Mouse (Mus musculus) heart, adult 2 months (tissue): Measurements from ENCODE around the gene Gm6904. TPM values are rescaled to one million over a fixed set of nuclear protein-coding genes. Genes with fewer than 3 reads are reported as not detected.

ENCODE experiments used
- DNase-seq, 2 experiments: peaks; one replicate each; pipeline ENCODE4 v3.0.0; 2021
- H3K27ac ChIP-seq: fragments of 200-600 bp; 2 replicates; pipeline ENCODE4 v1.8.1; 2022
- H3K27me3 ChIP-seq: fragments of 200-500 bp; 2 replicates; pipeline ENCODE4 v1.6.1; 2012; ENCODE audit warnings: mild to moderate bottlenecking, low read length, inconsistent platforms, mixed read lengths; ENCODE audit not compliant: control insufficient read depth, insufficient read depth
- H3K36me3 ChIP-seq: fragments of 200-500 bp; 2 replicates; pipeline ENCODE4 v1.6.1; 2012; ENCODE audit warnings: low read length, inconsistent platforms; ENCODE audit not compliant: control insufficient read depth, insufficient read depth
- H3K4me1 ChIP-seq: fragments of 200-500 bp; 2 replicates; pipeline ENCODE4 v1.6.1; 2011; ENCODE audit warnings: low read length; ENCODE audit not compliant: control insufficient read depth, insufficient read depth
- H3K4me3 ChIP-seq: fragments of 200-600 bp; 2 replicates; pipeline ENCODE4 v1.8.1; 2022
- H3K79me2 ChIP-seq: fragments of 200-500 bp; replicated peaks from 2 replicates; pipeline ENCODE4 v1.6.1; 2012; ENCODE audit warnings: mild to moderate bottlenecking, inconsistent platforms, low read length, moderate library complexity, mixed read lengths; ENCODE audit not compliant: control insufficient read depth, insufficient read depth
- H3K9ac ChIP-seq: fragments of 200-500 bp; 2 replicates; pipeline ENCODE4 v1.6.1; 2012; ENCODE audit warnings: low read depth, mild to moderate bottlenecking, control low read depth, inconsistent platforms, low read length, mixed read lengths
- CTCF ChIP-seq: fragments of 200-600 bp; IDR thresholded peaks from 2 replicates; pipeline ENCODE4 v1.8.1; 2022; ENCODE audit warnings: antibody characterized with exemption, mild to moderate bottlenecking, moderate library complexity
- EP300 ChIP-seq: fragments of 200-500 bp; IDR thresholded peaks from 2 replicates; pipeline ENCODE4 v1.6.1; 2011; ENCODE audit warnings: low read depth, low read length, control low read depth; ENCODE audit not compliant: insufficient read depth
- POLR2A ChIP-seq: fragments of 200-500 bp; IDR thresholded peaks from 2 replicates; pipeline ENCODE4 v1.6.1; 2011; ENCODE audit warnings: mild to moderate bottlenecking, low read depth, low read length, control low read depth; ENCODE audit not compliant: insufficient read depth
- WGBS: fragments of 180-500 bp; shearing (Covaris S2); methylation state at CpG from one replicate; pipeline ENCODE4 v1.1.7; 2018; 5-methylcytosine and 5-hydroxymethylcytosine counted together
- intact Hi-C: fragments of 180-260 bp; cut with DNase I; formaldehyde crosslinking; loops from one replicate; pipeline ENCODE4 v1.15.1; 2025
- polyA plus RNA-seq: library from polyadenylated mRNA; depleted of rRNA; stranded (reverse); fragments of >200 nt; gene quantifications from 2 replicates; pipeline ENCODE4 v1.2.3, GENCODE M21; 2012; rRNA removed
- total RNA-seq, 2 experiments: library from RNA; stranded (reverse); gene quantifications; 2 replicates each; pipeline ENCODE4 v1.2.3; 2021

Gene Gm6904
- total and polyA plus RNA-seq, 3 experiments = not detected

DNA sequence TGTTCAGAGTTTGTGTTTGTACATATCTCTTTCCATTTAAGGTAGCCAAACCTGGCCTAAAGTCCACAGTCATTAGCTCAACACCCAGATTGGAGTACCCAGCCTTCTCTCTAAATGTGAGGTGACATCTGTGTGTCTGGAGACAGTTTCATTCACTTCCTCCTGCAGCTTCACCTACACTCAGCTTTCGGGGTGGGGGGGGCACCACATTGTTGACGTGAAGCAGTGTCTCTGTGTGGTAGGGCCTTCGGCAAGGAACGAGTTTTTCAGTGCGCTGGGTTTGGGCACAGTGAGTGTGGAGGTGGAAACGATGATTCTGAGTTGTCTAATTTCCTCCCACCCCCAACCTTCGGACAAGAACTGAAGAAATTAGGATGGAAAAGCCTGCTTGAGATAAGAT lies 51.0 kb downstream of the Gm6904 start:
- Histone ChIP-seq H3K27ac (no peak overlapping the region), H3K79me2 (0 out of 2 replicates have a peak, but pooled peaks cover 2% of the 10 kb centered on the region), H3K9ac (no peak overlapping the region), H3K27me3 (no peaks in the 10 kb centered on the region), H3K4me1 (no peaks in the 10 kb centered on the region), H3K36me3 (no peaks in the 10 kb centered on the region; the same call in 1 of the 2 replicates), H3K4me3 (no peak overlapping the region)
- WGBS = 85% methylated on average over 7 of the region's 7 CpGs
- TF ChIP-seq POLR2A (no peak), CTCF (no peak)
- DNase-seq = no peak
- intact Hi-C loops = loop anchor here (10.0 kb wide), 1 partner anchor 226 kb away; no protein-coding TSS in a partner anchor

DNA sequence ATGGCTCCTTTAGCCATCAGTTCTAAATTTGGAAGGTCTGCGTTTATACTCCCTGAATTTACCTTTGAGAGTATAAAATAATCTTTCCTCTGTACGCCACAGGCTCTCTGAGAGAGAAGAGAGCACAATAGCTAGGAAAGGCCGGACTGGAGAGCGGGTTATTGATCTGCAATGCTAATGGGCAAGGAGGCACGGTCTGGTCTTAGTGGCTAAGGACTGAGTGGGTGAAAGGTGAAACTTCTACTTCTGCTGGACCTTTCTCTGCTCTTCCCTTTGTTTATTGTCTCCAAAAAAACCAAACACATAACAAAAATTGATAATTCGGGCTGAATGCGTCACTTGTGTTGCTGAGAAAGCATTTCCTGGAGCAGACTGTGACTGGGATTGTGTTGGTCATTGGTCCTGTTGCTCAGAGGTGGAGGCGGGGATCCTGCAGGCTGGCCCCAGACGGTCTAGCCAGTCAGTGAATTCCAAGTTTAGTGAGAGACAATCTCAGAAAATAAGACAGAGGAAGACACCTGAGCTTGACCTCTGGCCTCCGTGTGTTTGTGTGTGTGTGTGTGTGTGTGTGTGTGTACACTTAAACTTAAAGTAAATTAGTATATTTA lies 53.9 kb downstream of the Gm6904 start:
- H3K27ac ChIP-seq = no peak overlapping the region
- H3K4me3 ChIP-seq = no peak overlapping the region
- WGBS = 81% methylated on average over 10 of the region's 10 CpGs
- peaks cover 4% of the 10 kb centered on the region for H3K36me3 ChIP-seq
- 0 out of 2 replicates have a peak, but pooled peaks cover 2% of the 10 kb centered on the region for H3K79me2 ChIP-seq
- intact Hi-C loops = loop anchor here (10.0 kb wide), 1 partner anchor 229 kb away; no protein-coding TSS in a partner anchor
- H3K4me1 ChIP-seq = no peaks in the 10 kb centered on the region; the same call in 1 of the 2 replicates
- DNase-seq = no peak
- TF ChIP-seq EP300 (no peak), POLR2A (no peak), CTCF (no peak)
- no peaks in the 10 kb centered on the region for H3K27me3 ChIP-seq
- no peak overlapping the region for H3K9ac ChIP-seq

DNA sequence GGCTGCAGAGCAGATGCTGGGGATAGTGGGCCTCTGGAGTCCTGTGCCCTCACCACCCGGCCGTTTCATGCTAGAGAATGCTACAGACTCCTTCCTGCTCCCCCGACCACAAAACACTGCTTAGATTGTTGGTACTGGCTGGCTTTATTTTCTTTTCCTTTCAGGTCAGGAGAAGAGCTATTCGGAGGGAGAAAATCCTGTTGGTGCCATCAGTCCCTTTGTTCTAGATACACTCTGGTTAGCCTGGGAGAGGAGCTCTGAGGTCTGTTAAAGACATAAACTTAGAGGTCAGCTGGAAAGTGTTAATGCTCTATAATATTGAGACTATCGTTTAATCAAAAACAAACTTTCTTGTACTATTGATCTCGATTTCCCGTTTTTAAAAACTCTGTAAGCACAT lies 54.6 kb downstream of the Gm6904 start:
- Histone ChIP-seq H3K4me3 (no peak overlapping the region), H3K4me1 (peaks cover 1% of the 10 kb centered on the region), H3K79me2 (0 out of 2 replicates have a peak, but pooled peaks cover 2% of the 10 kb centered on the region), H3K27me3 (no peaks in the 10 kb centered on the region), H3K9ac (no peak overlapping the region), H3K36me3 (peaks cover 4% of the 10 kb centered on the region), H3K27ac (no peak overlapping the region)
- no peak for DNase-seq
- intact Hi-C loops = loop anchor here (10.0 kb wide), 1 partner anchor 229 kb away; no protein-coding TSS in a partner anchor
- 54% methylated on average over 7 of the region's 7 CpGs for WGBS
- no peak for TF ChIP-seq EP300
- no peak for TF ChIP-seq POLR2A
- TF ChIP-seq CTCF = no peak

DNA sequence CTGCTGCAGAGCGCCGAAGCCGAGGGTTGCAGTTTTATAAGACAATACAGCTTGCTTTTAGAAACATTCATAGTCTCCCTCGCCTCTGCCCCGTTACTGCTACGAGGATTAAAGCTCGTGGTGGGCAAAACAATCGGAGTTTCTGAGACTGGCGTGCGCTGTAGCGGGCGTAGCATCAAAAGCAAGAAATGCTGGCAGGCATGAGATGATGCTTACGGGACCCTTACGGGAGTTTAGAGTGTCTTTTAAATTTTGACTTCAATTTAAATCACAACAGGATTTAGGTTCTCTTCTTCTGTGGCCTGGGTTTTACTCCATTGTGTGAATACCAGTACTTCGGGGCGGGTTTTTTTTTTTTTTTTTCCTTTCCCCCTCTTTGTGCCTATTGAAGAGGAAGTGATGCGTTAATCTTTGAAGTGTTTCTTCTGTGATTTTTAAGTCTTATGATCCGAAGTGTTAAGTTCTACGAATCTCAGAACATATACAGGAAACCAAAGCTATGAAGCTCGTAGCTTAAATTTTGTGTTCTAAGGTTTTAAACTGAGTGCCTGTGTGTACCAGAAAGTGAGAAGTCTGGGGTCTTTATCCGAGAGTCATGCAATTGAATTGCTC lies 58.3 kb downstream of the Gm6904 start:
- no peaks in the 10 kb centered on the region for H3K79me2 ChIP-seq
- peak overlapping the region; percentile 100 for H3K4me3 ChIP-seq
- peaks cover 1% of the 10 kb centered on the region for H3K4me1 ChIP-seq
- no peak for TF ChIP-seq EP300
- TF ChIP-seq CTCF = no peak
- TF ChIP-seq POLR2A = no peak
- peaks cover 4% of the 10 kb centered on the region for H3K36me3 ChIP-seq
- intact Hi-C loops = loop anchor here (1.0 to 10.0 kb wide), 2 partner anchors 233 to 397 kb away; no protein-coding TSS in a partner anchor
- no peaks in the 10 kb centered on the region for H3K27me3 ChIP-seq
- peak overlapping the region; percentile 96 for H3K27ac ChIP-seq
- DNase-seq = no peak
- 5% methylated on average over 21 of the region's 21 CpGs for WGBS
- peak overlapping the region; percentile 94 for H3K9ac ChIP-seq

DNA sequence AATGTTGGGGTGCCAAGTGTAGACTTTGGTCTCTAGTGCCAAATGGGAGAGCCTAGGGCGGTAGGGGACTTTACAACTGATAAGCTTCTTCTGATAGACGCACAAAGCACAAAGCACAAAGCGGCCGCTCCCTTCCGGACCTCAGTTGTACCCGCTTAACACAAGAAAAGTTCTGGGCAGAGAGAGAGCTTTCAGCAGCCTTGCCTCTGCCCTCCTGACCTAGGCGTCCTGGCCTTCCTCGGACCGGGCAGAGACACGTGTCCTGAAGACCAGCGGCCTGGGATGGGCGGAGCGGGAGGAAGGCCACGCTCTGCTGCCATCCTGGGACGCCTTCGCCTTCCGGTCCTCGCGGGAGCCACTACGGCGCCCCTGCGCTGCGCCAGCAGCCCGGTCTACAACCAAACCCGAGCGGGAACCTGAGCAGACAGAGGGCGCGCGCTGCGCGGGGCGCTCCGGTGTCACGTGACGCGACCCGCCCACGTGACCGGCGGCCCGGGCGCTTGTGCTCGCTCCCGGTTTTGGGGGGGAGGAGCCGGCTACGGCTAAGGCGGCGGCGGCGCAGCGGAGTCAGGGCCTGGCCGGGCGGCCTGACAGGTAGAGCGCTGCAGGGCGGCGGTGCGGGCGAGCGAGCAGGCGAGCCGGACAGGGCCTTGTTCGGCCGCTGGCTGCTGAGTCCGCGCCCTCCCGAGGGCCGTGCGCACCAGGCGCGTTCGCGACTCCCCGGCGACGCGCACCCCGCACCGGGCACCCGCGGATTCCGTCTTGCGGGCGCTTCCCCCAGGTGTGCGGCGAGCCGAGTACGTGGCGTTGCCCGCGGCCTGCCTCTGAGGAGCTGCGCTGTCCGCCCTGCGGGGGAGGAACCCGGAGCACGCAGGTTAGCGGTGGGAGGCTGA lies 59.1 kb downstream of the Gm6904 start, which contains the start of gene Rcbtb1:
Gene Rcbtb1, plus strand, starts transcription at position 499 of the 893 bp plus-strand sequence.
- peak within 1 kb of the TSS; percentile 96 for H3K27ac ChIP-seq
- H3K27me3 ChIP-seq = no peaks in the 10 kb centered on the region
- TF ChIP-seq CTCF = peak; percentile 79
- TF ChIP-seq EP300 = 0 out of 2 replicates have a peak, but pooled peaks have one; percentile 26
- peak; percentile 27; the same call in 1 of the 2 replicates for TF ChIP-seq POLR2A
- peaks cover 4% of the 10 kb centered on the region for H3K36me3 ChIP-seq
- intact Hi-C loops = loop anchor here (1.0 to 10.0 kb wide), 2 partner anchors 234 to 397 kb away; no protein-coding TSS in a partner anchor
- peak within 1 kb of the TSS; percentile 100 for H3K4me3 ChIP-seq
- no peaks in the 10 kb centered on the region for H3K79me2 ChIP-seq
- peak within 1 kb of the TSS; percentile 94 for H3K9ac ChIP-seq
- whole genome bisulfite sequencing = under 1% methylated on average over 96 of the region's 96 CpGs
- H3K4me1 ChIP-seq = peaks cover 1% of the 10 kb centered on the region
- DNase-seq = peak; percentile 95 to 97

Other genes with a start within 250 kb of the Gm6904 start
- gene 1700129C05Rik, start 117.3 kb downstream of the Gm6904 start, total RNA-seq = not detected
- 0.10 and 0.56 TPM in 2 replicates for gene 1700129C05Rik, start 117.3 kb downstream of the Gm6904 start, polyA plus RNA-seq
- not detected for gene Gm5142, start 81.5 kb downstream of the Gm6904 start, total RNA-seq
- gene Gm5142, start 81.5 kb downstream of the Gm6904 start, polyA plus RNA-seq = 0.76 TPM in 1 of 2 replicates, not detected in the other
- gene Rcbtb1, start 59.0 kb downstream of the Gm6904 start, total RNA-seq = 10 to 100 TPM; 10.2 to 10.9 TPM
- gene Rcbtb1, start 59.0 kb downstream of the Gm6904 start, polyA plus RNA-seq = 5.5 and 12.8 TPM in 2 replicates
- gene Phf11a, start 37.3 kb upstream of the Gm6904 start, total RNA-seq = under 1 TPM in 1 of 2 experiments, not detected in 1; 0.47 TPM
- 0.27 and 0.94 TPM in 2 replicates for gene Phf11a, start 37.3 kb upstream of the Gm6904 start, polyA plus RNA-seq
- 1 to 10 TPM in 1 of 2 experiments, under 1 TPM in 1; 0.73 to 1.0 TPM for gene Phf11b, start 81.1 kb upstream of the Gm6904 start, total RNA-seq
- 0.53 TPM in 2 replicates for gene Phf11b, start 81.1 kb upstream of the Gm6904 start, polyA plus RNA-seq
- 1 to 10 TPM; 4.6 to 5.6 TPM for gene Phf11d, start 105.3 kb upstream of the Gm6904 start, total RNA-seq
- 7.2 and 13.2 TPM in 2 replicates for gene Phf11d, start 105.3 kb upstream of the Gm6904 start, polyA plus RNA-seq
- gene Phf11c, start 135.2 kb upstream of the Gm6904 start, total RNA-seq = under 1 TPM; 0.59 to 0.89 TPM
- 0.27 and 0.41 TPM in 2 replicates for gene Phf11c, start 135.2 kb upstream of the Gm6904 start, polyA plus RNA-seq
- 10 to 100 TPM in 1 of 2 experiments, 1 to 10 TPM in 1; 7.8 to 10.5 TPM for gene Setdb2, start 180.7 kb upstream of the Gm6904 start, total RNA-seq
- gene Setdb2, start 180.7 kb upstream of the Gm6904 start, polyA plus RNA-seq = 1.2 and 4.2 TPM in 2 replicates
- 10 to 100 TPM; 23.8 to 26.0 TPM for gene Cab39l, start 180.8 kb upstream of the Gm6904 start, total RNA-seq
- 7.9 and 15.3 TPM in 2 replicates for gene Cab39l, start 180.8 kb upstream of the Gm6904 start, polyA plus RNA-seq